ENCODE assay signal across 8 mouse cellular contexts in the genomic region with DNA sequence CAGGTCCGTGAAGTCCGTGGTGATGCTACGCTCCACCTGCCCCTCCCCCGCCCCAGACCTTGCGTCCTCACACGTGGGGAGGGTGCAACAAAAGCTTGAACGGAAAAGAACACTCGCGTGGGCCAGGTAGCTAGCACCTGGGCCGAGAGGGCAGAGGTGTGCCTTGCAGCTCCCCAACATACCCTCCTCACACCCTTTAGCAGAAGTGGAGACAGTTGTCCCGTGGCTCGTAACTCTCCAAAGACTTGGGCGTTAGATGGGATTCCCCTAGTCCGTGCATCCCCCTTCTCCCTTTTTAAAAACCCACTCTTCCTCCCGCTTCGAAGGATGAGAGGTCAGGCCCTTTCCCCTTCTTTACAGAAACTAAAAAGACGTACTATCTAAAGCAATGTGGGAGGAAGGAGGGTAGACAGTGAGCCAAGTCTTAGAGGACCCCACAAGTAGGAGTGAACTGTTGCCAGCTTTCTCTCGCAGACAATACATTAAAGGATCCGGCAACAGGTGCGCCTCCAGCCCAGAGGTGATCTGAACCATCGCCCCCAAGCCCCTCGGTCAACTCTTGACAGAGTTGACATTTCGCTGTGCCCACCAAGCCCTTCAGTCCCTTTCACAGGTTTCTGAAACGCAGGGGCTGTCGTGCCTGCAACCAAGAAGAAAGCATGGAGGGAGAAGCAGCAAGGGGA. TPM values are rescaled to one million over a fixed set of nuclear protein-coding genes. Genes with fewer than 3 reads are reported as not detected.
DNase-seq lines count a peak whose midpoint lies in the region; ATAC-seq and TF ChIP-seq lines count a peak whose summit lies in the region.

No protein-coding gene starts in this region.

- under 1% methylated on average over 25 of the region's 25 CpGs for WGBS in heart, embryonic 16.5 days

- peak overlapping the region; percentile 87 for H3K4me3 ChIP-seq in left cerebral cortex, adult 2 months
- H3K4me3 ChIP-seq in heart, embryonic 16.5 days (ENCODE audit: low read length) = peak overlapping the region; percentile 90
- peak overlapping the region; percentile 97 for H3K4me3 ChIP-seq in megakaryocyte, embryonic 14.5 days (replicated peaks)

- peaks cover 32% of the 10 kb centered on the region for H3K27me3 ChIP-seq in heart, embryonic 16.5 days (ENCODE audit: control insufficient read depth, insufficient read depth, low read length)
- H3K27me3 ChIP-seq in megakaryocyte, embryonic 14.5 days (replicated peaks) = peaks cover 48% of the 10 kb centered on the region

- no peak for ATAC-seq in heart, embryonic 16.5 days (replicated peaks; ENCODE audit: extremely low read depth, insufficient read depth, low FRiP score)

- peak overlapping the region; percentile 77 for H3K9ac ChIP-seq in heart, embryonic 16.5 days (ENCODE audit: low read length)

- H3K36me3 ChIP-seq in heart, embryonic 16.5 days (ENCODE audit: control insufficient read depth, insufficient read depth) = no peaks in the 10 kb centered on the region
- H3K36me3 ChIP-seq in megakaryocyte, embryonic 14.5 days (replicated peaks; ENCODE audit: low read length) = peaks cover 7% of the 10 kb centered on the region

- no peak for TF ChIP-seq CTCF in left cerebral cortex, adult 2 months (IDR thresholded peaks at IDR 0.05)

- no peaks in the 10 kb centered on the region; the same call in 1 of the 2 replicates for H3K9me3 ChIP-seq in heart, embryonic 16.5 days (replicated peaks; ENCODE audit: control insufficient read depth, low read length)
- H3K9me3 ChIP-seq in megakaryocyte, embryonic 14.5 days = peaks cover 13% of the 10 kb centered on the region

- H3K4me2 ChIP-seq in heart, embryonic 16.5 days (ENCODE audit: low read depth, low read length) = peak overlapping the region; percentile 94

- H3K4me1 ChIP-seq in heart, embryonic 16.5 days (ENCODE audit: control insufficient read depth, insufficient read depth, low read length) = peaks cover 5% of the 10 kb centered on the region; the same call in 1 of the 2 replicates
- H3K4me1 ChIP-seq in megakaryocyte, embryonic 14.5 days = peaks cover 45% of the 10 kb centered on the region

- peak in 1 of 2 experiments; percentile 20 for DNase-seq in left cerebral cortex, adult 2 months (ENCODE audit: extremely low spot score in 1 of 2, low spot score in 2 of 2)
- no peak for DNase-seq in left cerebral cortex, adult 11 months (ENCODE audit: low spot score)
- peak; percentile 26 for DNase-seq in c-Kit-positive CD71-positive TER-119-positive erythroid progenitor cells, embryonic 14.5 days (ENCODE audit: low spot score)
- DNase-seq in frontal cortex, postnatal 25 days (ENCODE audit: low spot score in 2 of 2) = no peak
- DNase-seq in adrenal gland, adult 8-10 months = no peak
- DNase-seq in urinary bladder, postnatal 36 days (ENCODE audit: low spot score in 2 of 2) = no peak

- intact Hi-C loops in left cerebral cortex, adult 2 months (cut with DNase I) = loop anchor here (2.0 to 5.0 kb wide), 2 partner anchors 257 to 583 kb away; no protein-coding TSS in a partner anchor

- H3K27ac ChIP-seq in left cerebral cortex, adult 2 months = peak overlapping the region; percentile 69
- H3K27ac ChIP-seq in heart, embryonic 16.5 days (ENCODE audit: low read length) = no peak overlapping the region

RNA-seq across cellular contexts. Expression of gene Nr4a2, which starts 8.5 kb away (rescaled TPM):
- 10 to 100 TPM; 38.1 to 58.8 TPM for total RNA-seq in left cerebral cortex, adult 2 months (2021)
- polyA plus RNA-seq in heart, embryonic 16.5 days (2015; fragmentation: Nextera tagmentation; extraction: Ambion mirVana) = 2.1 and 2.2 TPM in 2 replicates
- polyA plus RNA-seq in megakaryocyte, embryonic 14.5 days (2012; ENCODE audit: insufficient read depth, low replicate concordance) = 0.66 and 0.82 TPM in 2 replicates
- 10 to 100 TPM in 1 of 4 experiments, 1 to 10 TPM in 3; 6.8 to 29.7 (median 8.4) TPM for total RNA-seq in adrenal gland, adult 8-10 months (2022)
